Mouse (Mus musculus): Measurements from ENCODE around the gene Gm5294. TPM values are rescaled to one million over a fixed set of nuclear protein-coding genes. Genes with fewer than 3 reads are reported as not detected.

Gene Gm5294
- polyA plus RNA-seq (2015; fragmentation: Nextera tagmentation; extraction: Ambion mirVana) = not detected in 2 replicates

GRCm38 (mm10) chr5:138819780-138820179 lies at the start of gene Gm5294:
Gm5294 (plus strand) TSS chr5:138820080.

Other genes with a start within 250 kb of the Gm5294 start
- 42.0 and 57.3 TPM in 2 replicates for gene Zfp68, start 200.3 kb upstream of the Gm5294 start, polyA plus RNA-seq (2015; fragmentation: Nextera tagmentation; extraction: Ambion mirVana)
- gene A430033K04Rik, start 197.2 kb upstream of the Gm5294 start, polyA plus RNA-seq (2015; fragmentation: Nextera tagmentation; extraction: Ambion mirVana) = 4.2 and 5.3 TPM in 2 replicates
- 16.7 and 22.7 TPM in 2 replicates for gene Fam20c, start 65.6 kb upstream of the Gm5294 start, polyA plus RNA-seq (2015; fragmentation: Nextera tagmentation; extraction: Ambion mirVana)
- 21.3 and 32.4 TPM in 2 replicates for gene Pdgfa, start 177.3 kb downstream of the Gm5294 start, polyA plus RNA-seq (2015; fragmentation: Nextera tagmentation; extraction: Ambion mirVana)

Data from adrenal gland, postnatal 0 days (tissue).